Mouse (Mus musculus) Muller cell, postnatal 12 days (primary cell): ENCODE measurements at regions not wholly inside any gene's neighbourhood (a gene's known extent, or its start where the extent isn't known, plus 50 kb on each side); places are given as distances from the start of the nearest gene placed in this dataset.
"Not testable (repeated sequence)": the region's sequence is repeated elsewhere in the genome, so short reads cannot be mapped to it uniquely, and the experiment has no call there.

Experiments
- DNase-seq: peaks from one replicate; pipeline ENCODE4 v3.0.0-alpha.2; 2015; ENCODE audit errors: inconsistent ontology term

- no peak for DNase-seq
Observed at GRCm38 (mm10) chr7:137648621-137649020, 211.2 kb downstream of the Glrx3 start.

- DNase-seq = no peak
Observed at GRCm38 (mm10) chr7:137649650-137650049, 212.2 kb downstream of the Glrx3 start.

GRCm38 (mm10) chr7:137653837-137654236, 216.4 kb downstream of the Glrx3 start:
- DNase-seq = no peak

GRCm38 (mm10) chr7:137667165-137667564, 229.8 kb downstream of the Glrx3 start:
- DNase-seq = no peak

- no peak for DNase-seq
Observed at GRCm38 (mm10) chr7:137671156-137671555, 233.7 kb downstream of the Glrx3 start.

- no peak for DNase-seq
Observed at GRCm38 (mm10) chr7:137674596-137674995, 237.2 kb downstream of the Glrx3 start.

GRCm38 (mm10) chr7:137675381-137675780, 238.0 kb downstream of the Glrx3 start:
- no peak for DNase-seq

- no peak for DNase-seq
Observed at GRCm38 (mm10) chr7:137684826-137685225, 247.4 kb downstream of the Glrx3 start.

- no peak for DNase-seq
Observed at GRCm38 (mm10) chr7:137685320-137685719, 247.9 kb downstream of the Glrx3 start.

GRCm38 (mm10) chr7:137696831-137697230, 259.4 kb downstream of the Glrx3 start:
- DNase-seq = no peak

- not testable (repeated sequence) for DNase-seq
Observed at GRCm38 (mm10) chr7:137698501-137698900, 261.1 kb downstream of the Glrx3 start.

- DNase-seq = no peak
Observed at GRCm38 (mm10) chr7:137712862-137713261, 275.4 kb downstream of the Glrx3 start.

GRCm38 (mm10) chr7:137713856-137714255, 276.4 kb downstream of the Glrx3 start:
- no peak for DNase-seq

GRCm38 (mm10) chr7:137714318-137714962, 277.0 kb downstream of the Glrx3 start:
- DNase-seq = peak; percentile 83

GRCm38 (mm10) chr7:137715126-137715900, 277.9 kb downstream of the Glrx3 start:
- DNase-seq = peak; percentile 57

GRCm38 (mm10) chr7:137723361-137724040, 286.1 kb downstream of the Glrx3 start:
- DNase-seq = peak; percentile 81

- no peak for DNase-seq
Observed at GRCm38 (mm10) chr7:137726031-137726430, 288.6 kb downstream of the Glrx3 start.

GRCm38 (mm10) chr7:137735873-137736527, 298.6 kb downstream of the Glrx3 start:
- DNase-seq = no peak

- no peak for DNase-seq
Observed at GRCm38 (mm10) chr7:137741702-137742101, 304.3 kb downstream of the Glrx3 start.

- no peak for DNase-seq
Observed at GRCm38 (mm10) chr7:137742297-137742751, 304.9 kb downstream of the Glrx3 start.

- no peak for DNase-seq
Observed at GRCm38 (mm10) chr7:137745575-137745974, 308.2 kb downstream of the Glrx3 start.

GRCm38 (mm10) chr7:137745991-137746390, 308.6 kb downstream of the Glrx3 start:
- no peak for DNase-seq
